Mouse (Mus musculus) stomach, embryonic 14.5 days (tissue): ENCODE data around the gene Aff3. TPM values are rescaled to one million over a fixed set of nuclear protein-coding genes. Genes with fewer than 3 reads are reported as not detected.

Experiments used
- ATAC-seq: fragments of 200-750 bp; cut with Nextera tagmentation; 2 replicates; pipeline ENCODE4 v1.8.0; 2017; ENCODE audit warnings: low read depth, moderate TSS enrichment; ENCODE audit not compliant: insufficient number of reproducible peaks, insufficient read depth, low FRiP score
- H3K27ac ChIP-seq: fragments of 300-500 bp; sonication (generic); 2 replicates; pipeline ENCODE4 v1.5.1; 2014; ENCODE audit warnings: mild to moderate bottlenecking, low read length, moderate library complexity, mixed read lengths
- H3K27me3 ChIP-seq: fragments of 300-500 bp; sonication (generic); 2 replicates; pipeline ENCODE4 v1.6.1; 2014; ENCODE audit warnings: low read length, control low read depth, mixed read lengths; ENCODE audit not compliant: control insufficient read depth, insufficient read depth
- H3K36me3 ChIP-seq: fragments of 300-500 bp; sonication (generic); 2 replicates; pipeline ENCODE4 v1.6.1; 2014; ENCODE audit warnings: mild to moderate bottlenecking, control low read depth, low read length, moderate library complexity, mixed read lengths; ENCODE audit not compliant: control insufficient read depth, insufficient read depth
- H3K4me1 ChIP-seq: fragments of 300-500 bp; sonication (generic); 2 replicates; pipeline ENCODE4 v1.6.1; 2014; ENCODE audit warnings: low read length, control low read depth, mixed read lengths; ENCODE audit not compliant: control insufficient read depth, insufficient read depth
- H3K4me2 ChIP-seq: fragments of 300-500 bp; sonication (generic); replicated peaks from 2 replicates; pipeline ENCODE4 v1.6.1; 2014; ENCODE audit warnings: low read depth, low read length, control low read depth
- H3K4me3 ChIP-seq: fragments of 300-500 bp; sonication (generic); 2 replicates; pipeline ENCODE4 v1.5.1; 2014; ENCODE audit warnings: low read depth, low read length, control low read depth
- H3K9ac ChIP-seq: fragments of 300-500 bp; sonication (generic); replicated peaks from 2 replicates; pipeline ENCODE4 v1.6.1; 2014; ENCODE audit warnings: low read depth, mild to moderate bottlenecking, control low read depth, low read length, moderate library complexity, mixed read lengths
- H3K9me3 ChIP-seq: fragments of 300-500 bp; sonication (generic); 2 replicates; pipeline ENCODE4 v1.6.1; 2016; ENCODE audit warnings: low read depth, low read length, control low read depth; ENCODE audit not compliant: control insufficient read depth
- WGBS: fragments of 180-500 bp; shearing (Covaris S2); extraction: QIAGEN DNeasy Blood & Tissue Kit; methylation state at CpG from one replicate; pipeline ENCODE4 v1.1.7; 2014; 5-methylcytosine and 5-hydroxymethylcytosine counted together
- polyA plus RNA-seq: library from polyadenylated mRNA; unstranded; fragments of >200 nt; fragmentation: Nextera tagmentation; extraction: Ambion mirVana; gene quantifications from 2 replicates; pipeline ENCODE4 v1.2.1, GENCODE M21; 2014

Gene Aff3
- polyA plus RNA-seq, 1 experiment from 2014 or later: 8.2 TPM

DNA sequence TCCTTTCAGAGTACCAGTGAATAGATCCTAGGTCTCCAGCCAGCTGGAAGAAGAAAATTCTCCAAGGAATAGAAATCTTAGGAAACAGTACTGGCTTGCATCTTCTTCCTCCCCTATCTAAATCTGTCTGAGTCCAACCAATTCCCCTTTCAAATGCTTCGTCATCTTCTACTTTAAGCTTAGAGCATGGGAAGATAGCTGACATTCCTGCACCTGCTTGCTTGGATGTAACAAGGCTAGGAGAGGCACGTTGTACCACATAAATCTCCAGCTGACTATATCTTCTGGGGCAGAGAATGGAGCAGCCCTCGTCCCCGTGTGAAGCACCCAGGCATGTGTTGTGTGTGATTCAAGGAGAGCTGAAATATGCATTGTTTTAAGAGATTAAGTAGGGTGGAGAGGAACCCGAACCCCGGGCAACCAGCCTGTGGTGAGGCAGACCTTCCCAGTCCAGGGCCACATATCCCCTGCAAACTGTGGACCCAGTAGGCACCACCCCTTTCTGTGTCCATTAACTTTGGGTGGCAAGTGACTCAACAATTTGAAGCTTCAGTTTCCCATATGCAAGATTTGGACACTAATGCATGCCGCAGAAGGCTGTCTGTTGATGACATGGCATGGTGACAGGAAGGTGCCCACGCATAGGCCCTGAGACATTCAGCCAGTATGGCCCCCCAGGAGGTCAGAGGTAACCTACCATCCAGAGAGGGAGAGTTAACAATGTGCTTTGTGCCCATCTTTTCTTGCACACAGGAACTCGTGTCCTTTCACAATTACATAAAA, 424.1 kb downstream of the Aff3 start:
- WGBS: 86% methylated on average over 9 of the region's 9 CpGs
- no peaks in the 10 kb centered on the region for H3K27me3 ChIP-seq
- no peaks in the 10 kb centered on the region for H3K36me3 ChIP-seq
- no peak overlapping the region for H3K4me2 ChIP-seq
- no peak overlapping the region for H3K9ac ChIP-seq
- no peak overlapping the region for H3K27ac ChIP-seq
- no peaks in the 10 kb centered on the region for H3K9me3 ChIP-seq
- H3K4me1 ChIP-seq: no peaks in the 10 kb centered on the region
- no peak for ATAC-seq
- H3K4me3 ChIP-seq: no peak overlapping the region

DNA sequence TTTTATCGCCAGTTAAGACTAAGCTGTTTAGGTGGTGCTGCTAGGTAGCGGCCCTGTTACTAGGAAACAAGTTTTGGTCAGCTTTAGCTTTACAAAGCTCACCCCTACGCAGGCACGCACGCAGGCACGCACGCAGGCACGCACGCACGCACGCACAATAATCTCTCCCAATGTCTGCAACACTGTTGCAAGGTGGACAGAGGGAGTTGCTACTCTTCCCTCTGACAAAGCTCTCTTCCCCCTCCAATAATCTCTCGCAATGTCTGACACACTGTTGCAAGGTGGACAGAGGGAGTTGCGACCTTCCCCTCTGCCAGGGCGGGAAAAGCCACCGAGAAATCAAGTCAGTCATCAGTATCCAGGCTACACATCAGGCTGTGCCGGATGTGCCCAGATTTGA, 425.2 kb downstream of the Aff3 start:
- 92% methylated on average over 16 of the region's 16 CpGs for WGBS
- no peak overlapping the region for H3K9ac ChIP-seq

DNA sequence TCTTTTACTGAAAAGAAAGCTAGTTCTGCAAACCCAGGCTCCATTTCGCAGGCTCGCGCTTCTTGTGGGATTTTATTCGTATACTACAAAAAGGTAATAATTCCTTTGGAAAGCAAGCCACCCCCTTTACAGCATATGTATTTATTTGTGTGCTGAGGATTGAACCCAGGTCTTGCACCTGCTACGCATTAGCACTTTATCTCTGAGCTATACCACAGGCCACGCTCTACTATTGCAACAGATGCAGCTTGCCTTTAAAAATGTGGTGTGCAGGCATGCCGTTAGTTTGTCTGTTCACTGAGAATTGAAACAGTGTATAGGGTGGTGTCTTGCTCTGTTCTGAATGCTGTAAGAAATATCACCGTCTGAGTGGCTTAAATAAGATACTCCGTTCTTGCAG, 426.9 kb downstream of the Aff3 start:
- no peak overlapping the region for H3K4me2 ChIP-seq
- H3K4me1 ChIP-seq: no peaks in the 10 kb centered on the region
- H3K9ac ChIP-seq: no peak overlapping the region
- H3K36me3 ChIP-seq: no peaks in the 10 kb centered on the region
- H3K27me3 ChIP-seq: no peaks in the 10 kb centered on the region
- no peaks in the 10 kb centered on the region for H3K9me3 ChIP-seq
- no peak for ATAC-seq
- 92% methylated on average over 9 of the region's 9 CpGs for WGBS
- H3K27ac ChIP-seq: no peak overlapping the region
- no peak overlapping the region for H3K4me3 ChIP-seq

More for the DNA sequence above, 425.2 kb downstream of the Aff3 start:
- no peaks in the 10 kb centered on the region for H3K36me3 ChIP-seq
- no peak overlapping the region for H3K4me3 ChIP-seq
- ATAC-seq: no peak
- H3K4me1 ChIP-seq: no peaks in the 10 kb centered on the region
- no peaks in the 10 kb centered on the region for H3K9me3 ChIP-seq
- no peak overlapping the region for H3K27ac ChIP-seq
- H3K27me3 ChIP-seq: no peaks in the 10 kb centered on the region
- H3K4me2 ChIP-seq: no peak overlapping the region

DNA sequence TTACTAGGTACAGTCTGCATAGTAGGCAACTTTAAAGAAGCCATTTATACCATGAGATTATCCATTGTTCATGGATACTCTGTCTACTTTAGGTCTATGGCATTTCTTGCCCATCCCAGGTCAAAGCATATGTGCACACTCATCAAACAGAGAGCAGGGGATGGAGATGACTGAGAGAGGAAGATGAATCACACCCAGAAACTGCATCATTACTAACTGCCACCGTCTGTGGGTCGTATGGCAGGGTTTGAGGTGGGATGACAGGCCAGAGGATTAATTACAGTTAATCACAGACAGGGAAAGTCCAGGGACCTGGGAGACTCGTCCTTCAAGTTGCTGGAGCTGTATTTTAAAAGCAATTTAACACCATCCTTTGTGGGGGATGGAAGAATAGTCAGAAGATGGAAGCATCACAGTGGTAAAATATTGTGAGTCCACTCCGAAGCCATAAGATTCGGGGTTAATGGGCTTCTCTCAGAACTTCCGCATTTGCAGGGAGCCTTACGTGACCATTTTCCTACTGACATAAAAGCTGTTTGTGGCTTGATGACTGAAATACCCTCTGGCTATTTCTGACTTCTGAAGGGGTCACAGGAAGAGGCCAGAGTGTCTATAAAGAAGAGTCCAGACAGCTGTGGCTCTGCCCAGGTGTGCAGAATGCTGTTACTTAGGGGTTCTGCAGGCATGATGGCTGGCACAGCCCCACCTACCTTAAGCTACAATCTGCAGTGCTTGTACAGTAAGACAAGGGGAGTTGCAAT, 427.5 kb downstream of the Aff3 start:
- no peak for ATAC-seq
- H3K9ac ChIP-seq: no peak overlapping the region
- H3K4me1 ChIP-seq: no peaks in the 10 kb centered on the region
- H3K36me3 ChIP-seq: no peaks in the 10 kb centered on the region
- no peak overlapping the region for H3K4me3 ChIP-seq
- H3K27me3 ChIP-seq: no peaks in the 10 kb centered on the region
- no peaks in the 10 kb centered on the region for H3K9me3 ChIP-seq
- no peak overlapping the region for H3K27ac ChIP-seq
- WGBS: 43% methylated on average over 7 of the region's 7 CpGs
- H3K4me2 ChIP-seq: no peak overlapping the region

DNA sequence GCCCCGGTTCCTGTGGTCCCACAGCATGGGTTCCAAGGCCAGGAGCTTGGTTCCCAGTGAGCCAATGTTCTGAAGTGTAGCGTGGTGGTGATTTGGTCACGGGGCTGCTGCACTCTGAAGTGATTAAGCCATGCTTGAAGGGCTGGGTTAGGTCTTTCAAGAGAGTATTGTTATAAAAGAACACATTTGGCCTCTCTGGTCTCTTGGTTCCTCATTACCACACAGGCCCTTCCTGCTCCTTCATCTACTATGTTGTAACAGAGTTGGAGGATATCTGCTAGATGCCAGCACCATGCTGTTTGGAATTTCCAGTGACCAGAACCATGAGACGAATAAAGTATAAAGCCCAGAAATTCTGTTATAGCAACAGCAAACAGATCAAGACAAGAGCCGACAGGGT, 431.6 kb downstream of the Aff3 start:
- no peaks in the 10 kb centered on the region for H3K4me1 ChIP-seq
- no peaks in the 10 kb centered on the region for H3K36me3 ChIP-seq
- no peak overlapping the region for H3K9ac ChIP-seq
- no peak for ATAC-seq
- H3K9me3 ChIP-seq: no peaks in the 10 kb centered on the region
- no peak overlapping the region for H3K27ac ChIP-seq
- H3K27me3 ChIP-seq: no peaks in the 10 kb centered on the region
- no peak overlapping the region for H3K4me2 ChIP-seq
- no peak overlapping the region for H3K4me3 ChIP-seq
- 91% methylated on average over 5 of the region's 5 CpGs for WGBS

DNA sequence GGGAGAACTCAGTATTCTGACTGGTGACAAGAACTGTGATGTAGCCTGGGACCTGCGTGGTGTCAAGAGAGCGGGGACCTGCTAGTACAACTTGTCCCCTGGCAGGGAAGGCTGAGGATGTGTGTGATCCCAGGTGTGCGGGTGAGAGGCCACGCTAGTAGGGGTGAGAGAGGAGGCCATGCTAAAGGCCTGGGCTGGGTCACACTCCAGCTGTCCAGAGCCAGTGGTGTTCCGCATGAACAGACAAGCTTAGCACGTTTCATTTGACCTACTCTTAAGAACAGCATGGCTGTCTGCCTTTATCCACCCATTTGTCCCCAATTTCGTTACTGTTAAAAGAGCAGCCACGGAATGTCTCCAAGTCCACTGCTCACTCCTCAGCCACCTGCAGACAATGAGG, 434.7 kb downstream of the Aff3 start:
- 93% methylated on average over 8 of the region's 8 CpGs for WGBS

DNA sequence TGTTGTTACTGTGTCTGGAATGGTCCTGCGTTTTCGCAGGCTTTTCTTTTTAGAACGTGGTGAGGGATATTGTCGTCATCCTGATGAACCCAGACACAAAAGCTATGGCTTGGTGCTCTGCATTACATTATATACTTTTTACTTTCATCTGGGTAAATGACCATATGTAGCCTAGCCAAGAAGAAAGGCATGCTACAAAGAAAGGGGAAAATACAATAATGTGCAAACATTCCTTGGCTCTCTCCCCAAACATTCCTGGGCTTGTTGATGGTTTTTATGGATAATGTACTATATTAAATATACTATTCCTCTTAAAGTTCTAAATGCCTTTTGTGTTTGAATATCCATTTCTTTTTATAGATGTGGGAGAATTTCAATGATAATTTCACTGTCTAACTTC, 435.9 kb downstream of the Aff3 start:
- H3K9me3 ChIP-seq: peaks cover 12% of the 10 kb centered on the region; the same call in 1 of the 2 replicates
- no peak overlapping the region for H3K27ac ChIP-seq
- no peak for ATAC-seq
- H3K36me3 ChIP-seq: no peaks in the 10 kb centered on the region
- no peak overlapping the region for H3K4me2 ChIP-seq
- H3K4me3 ChIP-seq: no peak overlapping the region
- H3K4me1 ChIP-seq: no peaks in the 10 kb centered on the region
- H3K27me3 ChIP-seq: no peaks in the 10 kb centered on the region
- WGBS: 86% methylated on average over 4 of the region's 4 CpGs
- no peak overlapping the region for H3K9ac ChIP-seq

More for the DNA sequence above, 434.7 kb downstream of the Aff3 start:
- Histone ChIP-seq H3K4me1 (no peaks in the 10 kb centered on the region), H3K27ac (no peak overlapping the region), H3K9ac (no peak overlapping the region), H3K4me2 (no peak overlapping the region), H3K36me3 (no peaks in the 10 kb centered on the region), H3K9me3 (peaks cover 4% of the 10 kb centered on the region; the same call in 1 of the 2 replicates), H3K27me3 (no peaks in the 10 kb centered on the region), H3K4me3 (no peak overlapping the region)
- no peak for ATAC-seq

DNA sequence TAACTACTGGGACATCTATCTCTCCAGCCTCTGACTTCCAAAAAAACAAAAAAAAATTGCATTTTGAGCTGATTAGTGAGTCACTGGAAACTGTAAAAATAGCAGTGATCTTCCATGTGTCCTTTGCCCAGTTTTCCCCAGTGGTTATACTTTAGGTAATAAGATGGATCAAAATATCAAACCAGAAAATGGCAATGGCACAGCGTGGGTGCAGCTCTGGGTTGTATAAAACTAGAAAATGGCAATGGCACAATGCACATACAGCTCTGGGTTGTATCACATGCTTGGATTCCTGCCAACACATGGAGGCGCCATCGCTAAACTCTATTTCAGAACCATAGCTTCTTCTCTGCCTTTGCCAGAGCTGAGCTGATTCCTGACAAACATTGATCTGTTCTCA, 439.6 kb downstream of the Aff3 start:
- WGBS: 89% methylated on average over 3 of the region's 3 CpGs

More for the DNA sequence above, 439.6 kb downstream of the Aff3 start:
- no peak for ATAC-seq
- Histone ChIP-seq H3K27me3 (no peaks in the 10 kb centered on the region), H3K9me3 (peaks cover 12% of the 10 kb centered on the region; the same call in 1 of the 2 replicates), H3K4me1 (no peaks in the 10 kb centered on the region), H3K4me3 (no peak overlapping the region), H3K36me3 (no peaks in the 10 kb centered on the region), H3K27ac (no peak overlapping the region), H3K4me2 (no peak overlapping the region), H3K9ac (no peak overlapping the region)
